Mouse (Mus musculus) layer of hippocampus, adult 8-10 months (tissue): ENCODE data around the gene Mto1. TPM values are rescaled to one million over a fixed set of nuclear protein-coding genes. Genes with fewer than 3 reads are reported as not detected.
A peak's percentile ranks its signal among the peaks of the same experiment; 100 is the strongest.
"Not testable (repeated sequence)": the region's sequence is repeated elsewhere in the genome, so short reads cannot be mapped to it uniquely, and the experiment has no call there.

ENCODE experiments used
- DNase-seq, 2 experiments: peaks; one replicate each; pipeline ENCODE4 v3.0.0; 2022; ENCODE audit warnings: low spot score in 2 of 2
- total RNA-seq, 4 experiments: library from RNA; stranded (reverse); gene quantifications; 2 replicates each; pipeline ENCODE4 v1.2.4; 2022

The Mto1 gene
- total RNA-seq, 4 experiments from 2014 or later = 20.4 to 27.7 (median 26.1) TPM

GRCm38 (mm10) chr9:78475873-78476272, 27.9 kb downstream of the Mto1 start:
- no peak for DNase-seq

GRCm38 (mm10) chr9:78476531-78477020, 28.6 kb downstream of the Mto1 start:
- DNase-seq = no peak

GRCm38 (mm10) chr9:78477021-78477551, 29.1 kb downstream of the Mto1 start:
- DNase-seq = no peak

- DNase-seq = not testable (repeated sequence)
Measured at GRCm38 (mm10) chr9:78478009-78478605, 30.1 kb downstream of the Mto1 start.

GRCm38 (mm10) chr9:78479308-78479707, 31.3 kb downstream of the Mto1 start:
- DNase-seq = not testable (repeated sequence)

GRCm38 (mm10) chr9:78480227-78480626, 32.2 kb downstream of the Mto1 start:
- DNase-seq = not testable (repeated sequence)

GRCm38 (mm10) chr9:78480706-78481358, 32.8 kb downstream of the Mto1 start:
- DNase-seq = peak; percentile 63 to 71

- DNase-seq = peak; percentile 93 to 96
Measured at GRCm38 (mm10) chr9:78481423-78482331, 33.7 kb downstream of the Mto1 start.

- DNase-seq = no peak
Measured at GRCm38 (mm10) chr9:78482386-78482785, 34.4 kb downstream of the Mto1 start.

- DNase-seq = no peak
Measured at GRCm38 (mm10) chr9:78484660-78485059, 36.7 kb downstream of the Mto1 start.

- DNase-seq = not testable (repeated sequence)
Measured at GRCm38 (mm10) chr9:78488021-78488420, 40.0 kb downstream of the Mto1 start.

GRCm38 (mm10) chr9:78488890-78489420, 40.9 kb downstream of the Mto1 start, which contains the start of gene Eef1a1:
Gene Eef1a1 (minus strand): TSS chr9:78489151.
- no peak for DNase-seq

- DNase-seq = no peak
Measured at GRCm38 (mm10) chr9:78491169-78491568, 43.2 kb downstream of the Mto1 start.

GRCm38 (mm10) chr9:78492254-78492653, 44.2 kb downstream of the Mto1 start:
- no peak for DNase-seq

GRCm38 (mm10) chr9:78493171-78493570, 45.2 kb downstream of the Mto1 start:
- no peak for DNase-seq

- no peak for DNase-seq
Measured at GRCm38 (mm10) chr9:78500386-78500785, 52.4 kb downstream of the Mto1 start.

- no peak for DNase-seq
Measured at GRCm38 (mm10) chr9:78501284-78501683, 53.3 kb downstream of the Mto1 start.

- DNase-seq = no peak
Measured at GRCm38 (mm10) chr9:78503223-78504079, 55.4 kb downstream of the Mto1 start.

GRCm38 (mm10) chr9:78504133-78504532, 56.1 kb downstream of the Mto1 start:
- no peak for DNase-seq

GRCm38 (mm10) chr9:78504679-78505078, 56.7 kb downstream of the Mto1 start:
- no peak for DNase-seq
